ENCODE assay signal across 10 mouse cellular contexts in genomic region chr5:25081545-25081944, GRCm38 (mm10). TPM values are rescaled to one million over a fixed set of nuclear protein-coding genes. Genes with fewer than 3 reads are reported as not detected.
DNase-seq lines count a peak whose midpoint lies in the region; ATAC-seq and TF ChIP-seq lines count a peak whose summit lies in the region.
"Had no signal": no experiment of that assay in that cellular context is flagged by ENCODE, and none has a peak within 500 bp of the region (broad histone marks: within the 10 kb centered on the region; RNA-seq: fewer than 3 reads in every experiment).

No protein-coding gene starts in this region.

- H3K9me3 ChIP-seq in MEL (replicated peaks; ENCODE audit: insufficient read depth, low read length) = no peaks in the 10 kb centered on the region
- H3K9me3 ChIP-seq in forebrain, embryonic 13.5 days (replicated peaks) = no peaks in the 10 kb centered on the region
- H3K9me3 ChIP-seq in neural tube, embryonic 15.5 days (replicated peaks) = no peaks in the 10 kb centered on the region
- H3K9me3 ChIP-seq: embryonic facial prominence, embryonic 13.5 days; neural tube, embryonic 13.5 days had no signal

- TF ChIP-seq RAD21 in MEL (IDR thresholded peaks at IDR 0.05; ENCODE audit: low read depth, low read length) = no peak

- H3K4me3 ChIP-seq in MEL (ENCODE audit: control insufficient read depth in 1 of 2, insufficient read depth in 1 of 2, low read depth in 2 of 2, low read length in 2 of 2) = peak overlapping the region; percentile 37 to 47
- no peak overlapping the region for H3K4me3 ChIP-seq in forebrain, embryonic 13.5 days
- no peak overlapping the region for H3K4me3 ChIP-seq in neural tube, embryonic 15.5 days (replicated peaks)
- H3K4me3 ChIP-seq: embryonic facial prominence, embryonic 13.5 days; neural tube, embryonic 13.5 days had no signal

- ATAC-seq in forebrain, embryonic 13.5 days = no peak
- ATAC-seq in neural tube, embryonic 15.5 days (ENCODE audit: low FRiP score) = no peak

- no peak overlapping the region for H3K4me2 ChIP-seq in forebrain, embryonic 13.5 days
- no peak overlapping the region for H3K4me2 ChIP-seq in neural tube, embryonic 15.5 days
- H3K4me2 ChIP-seq: embryonic facial prominence, embryonic 13.5 days; neural tube, embryonic 13.5 days had no signal

- peak; percentile 24 for DNase-seq in adrenal gland, adult 2 months
- DNase-seq in adrenal gland, adult 18-20 months (ENCODE audit: low spot score in 2 of 2) = no peak
- peak; percentile 98 for DNase-seq in MEL (ENCODE audit: low read depth, low spot score)
- DNase-seq in left cerebral cortex, postnatal 14 days (ENCODE audit: low spot score in 2 of 2) = peak; percentile 70 to 75
- peak; percentile 81 to 84 for DNase-seq in right cerebral cortex, postnatal 36 days (ENCODE audit: low spot score in 2 of 2)
- no peak for DNase-seq in cerebellum, adult 11 months

- no peak for TF ChIP-seq CTCF in MEL (IDR thresholded peaks at IDR 0.05 in 2 of 3, conservative IDR thresholded peaks at IDR 0.05 in 1 of 3; ENCODE audit: control insufficient read depth in 1 of 3, insufficient read depth in 1 of 3, low read depth in 2 of 3, low read length in 3 of 3, poor library complexity in 1 of 3, severe bottlenecking in 1 of 3)

- peaks cover 8 to 24% of the 10 kb centered on the region in 2 experiments for H3K4me1 ChIP-seq in MEL (ENCODE audit: control insufficient read depth in 1 of 2, insufficient read depth in 2 of 2, low read length in 2 of 2)
- H3K4me1 ChIP-seq in forebrain, embryonic 13.5 days = peaks cover 10% of the 10 kb centered on the region; the same call in 1 of the 2 replicates
- peaks cover 23% of the 10 kb centered on the region for H3K4me1 ChIP-seq in neural tube, embryonic 15.5 days

- H3K79me2 ChIP-seq in MEL (ENCODE audit: control insufficient read depth, insufficient read depth, low read length, poor library complexity) = no peaks in the 10 kb centered on the region

- TF ChIP-seq EP300 in MEL (IDR thresholded peaks at IDR 0.05; ENCODE audit: low read depth in 1 of 2, low read length in 2 of 2) = peak; percentile 40 to 66; a peak in 2 of 4 replicates

- 76% methylated on average over 16 of the region's 16 CpGs for WGBS in forebrain, embryonic 13.5 days
- 87% methylated on average over 16 of the region's 16 CpGs for WGBS in neural tube, embryonic 15.5 days

- peaks cover 0 to 17% of the 10 kb centered on the region in 2 experiments; a peak in 2 of 4 replicates for H3K36me3 ChIP-seq in MEL (ENCODE audit: control insufficient read depth in 1 of 2, insufficient read depth in 2 of 2, low read length in 2 of 2)
- H3K36me3 ChIP-seq in forebrain, embryonic 13.5 days (ENCODE audit: poor library complexity, severe bottlenecking) = no peaks in the 10 kb centered on the region
- H3K36me3 ChIP-seq in neural tube, embryonic 15.5 days = no peaks in the 10 kb centered on the region
- H3K36me3 ChIP-seq: embryonic facial prominence, embryonic 13.5 days; neural tube, embryonic 13.5 days had no signal

- intact Hi-C loops in left cerebral cortex, postnatal 14 days (cut with DNase I) = loop anchor here (5.0 kb wide), 1 partner anchor 54 kb away; no protein-coding TSS in a partner anchor

- TF ChIP-seq POLR2A in MEL (IDR thresholded peaks at IDR 0.05; ENCODE audit: control insufficient read depth in 1 of 2, insufficient read depth in 1 of 2, low read depth in 1 of 2, low read length in 2 of 2, poor library complexity in 1 of 2) = peak in 1 of 2 experiments; percentile 84; a peak in 2 of 4 replicates

- H3K9ac ChIP-seq in MEL (ENCODE audit: control insufficient read depth, low read depth, low read length, poor library complexity, severe bottlenecking) = peak overlapping the region; percentile 60
- no peak overlapping the region for H3K9ac ChIP-seq in forebrain, embryonic 13.5 days
- no peak overlapping the region for H3K9ac ChIP-seq in neural tube, embryonic 15.5 days (replicated peaks)
- H3K9ac ChIP-seq: embryonic facial prominence, embryonic 13.5 days; neural tube, embryonic 13.5 days had no signal

- no peaks in the 10 kb centered on the region for H3K27me3 ChIP-seq in MEL (ENCODE audit: control insufficient read depth in 1 of 2, insufficient read depth in 2 of 2, low read length in 2 of 2)
- H3K27me3 ChIP-seq in forebrain, embryonic 13.5 days = no peaks in the 10 kb centered on the region
- no peaks in the 10 kb centered on the region for H3K27me3 ChIP-seq in neural tube, embryonic 15.5 days (replicated peaks)
- H3K27me3 ChIP-seq: embryonic facial prominence, embryonic 13.5 days had no signal

- peak overlapping the region; percentile 78 for H3K27ac ChIP-seq in MEL (ENCODE audit: control insufficient read depth, low read depth, low read length)
- H3K27ac ChIP-seq in forebrain, embryonic 13.5 days = no peak overlapping the region
- no peak overlapping the region for H3K27ac ChIP-seq in neural tube, embryonic 15.5 days (replicated peaks)
- H3K27ac ChIP-seq: embryonic facial prominence, embryonic 13.5 days; neural tube, embryonic 13.5 days had no signal

TF ChIP-seq in MEL, 35 proteins besides CTCF, POLR2A, EP300 and RAD21 (continues in another document):
- peak; percentile 64; the same call in 1 of the 2 replicates for TF ChIP-seq NELFE (IDR thresholded peaks at IDR 0.05; ENCODE audit: low read depth, low read length)
- no peak; the same call in 1 of the 2 replicates for TF ChIP-seq ZMIZ1 (IDR thresholded peaks at IDR 0.05; ENCODE audit: low read depth, low read length)
- peak; percentile 95 for TF ChIP-seq MXI1 (IDR thresholded peaks at IDR 0.05; ENCODE audit: low read depth, low read length)
- TF ChIP-seq ETS1 (IDR thresholded peaks at IDR 0.05; ENCODE audit: low read depth, low read length) = peak; percentile 48
- TF ChIP-seq NRF1 (IDR thresholded peaks at IDR 0.05; ENCODE audit: insufficient read depth, low read depth, low read length, poor library complexity, severe bottlenecking) = peak; percentile 76
- no peak for TF ChIP-seq ZKSCAN1 (IDR thresholded peaks at IDR 0.05; ENCODE audit: low read depth, low read length)
- no peak for TF ChIP-seq ZNF384 (IDR thresholded peaks at IDR 0.05; ENCODE audit: low read depth, low read length)
- no peak for TF ChIP-seq GATA1 (IDR thresholded peaks at IDR 0.05; ENCODE audit: low read depth, low read length)
- no peak for TF ChIP-seq CHD1 (IDR thresholded peaks at IDR 0.05; ENCODE audit: low read depth, low read length)
- TF ChIP-seq POLR2AphosphoS5 (IDR thresholded peaks at IDR 0.05; ENCODE audit: borderline replicate concordance, low read depth, low read length) = no peak
- peak; percentile 68; the same call in 1 of the 2 replicates for TF ChIP-seq USF1 (IDR thresholded peaks at IDR 0.05; ENCODE audit: low read depth, low read length)
- peak; percentile 90 for TF ChIP-seq MYC (IDR thresholded peaks at IDR 0.05; ENCODE audit: low read depth, low read length)
- peak; percentile 51 for TF ChIP-seq ELF1 (IDR thresholded peaks at IDR 0.05; ENCODE audit: low read depth, low read length)
- no peak for TF ChIP-seq ZC3H11A (IDR thresholded peaks at IDR 0.05; ENCODE audit: low read depth, low read length)
- TF ChIP-seq MAZ (IDR thresholded peaks at IDR 0.05; ENCODE audit: low read depth, low read length) = peak; percentile 13; the same call in 1 of the 2 replicates
- no peak for TF ChIP-seq KAT2A (conservative IDR thresholded peaks at IDR 0.05; ENCODE audit: low read depth, low read length)
- TF ChIP-seq HCFC1 (IDR thresholded peaks at IDR 0.05; ENCODE audit: low read depth, low read length) = 0 out of 2 replicates have a peak, but pooled peaks have one; percentile 57
- TF ChIP-seq JUND (IDR thresholded peaks at IDR 0.05; ENCODE audit: low read depth, low read length) = no peak
- no peak for TF ChIP-seq MEF2A (IDR thresholded peaks at IDR 0.05; ENCODE audit: extremely low read depth, insufficient replicate concordance, low read depth, low read length, poor library complexity, severe bottlenecking)
- TF ChIP-seq BHLHE40 (IDR thresholded peaks at IDR 0.05; ENCODE audit: borderline replicate concordance, low read depth, low read length) = peak; percentile 75; the same call in 1 of the 2 replicates
- TF ChIP-seq TBP (IDR thresholded peaks at IDR 0.05; ENCODE audit: low read depth, low read length) = peak; percentile 89
- peak; percentile 87 for TF ChIP-seq MAX (IDR thresholded peaks at IDR 0.05; ENCODE audit: low read length)
- no peak for TF ChIP-seq POLR2AphosphoS2 (IDR thresholded peaks at IDR 0.05; ENCODE audit: low read length)
- TF ChIP-seq RCOR1 (IDR thresholded peaks at IDR 0.05; ENCODE audit: low read depth, low read length) = no peak; the same call in 1 of the 2 replicates
- no peak; the same call in 1 of the 2 replicates for TF ChIP-seq SMC3 (IDR thresholded peaks at IDR 0.05; ENCODE audit: low read depth, low read length)
- TF ChIP-seq SIN3A (IDR thresholded peaks at IDR 0.05; ENCODE audit: low read length) = peak; percentile 67; the same call in 1 of the 2 replicates
- no peak for TF ChIP-seq CHD2 (IDR thresholded peaks at IDR 0.05; ENCODE audit: low read length)
- TF ChIP-seq GABPA (IDR thresholded peaks at IDR 0.05; ENCODE audit: low read depth, low read length) = no peak
- TF ChIP-seq TAL1 (IDR thresholded peaks at IDR 0.05; ENCODE audit: low read length) = no peak
- TF ChIP-seq USF2 (IDR thresholded peaks at IDR 0.05; ENCODE audit: borderline replicate concordance in 1 of 2, insufficient read depth in 1 of 2, low read depth in 1 of 2, low read length in 2 of 2) = no peak
- no peak for TF ChIP-seq MYB (IDR thresholded peaks at IDR 0.05; ENCODE audit: low read depth, low read length)
- TF ChIP-seq UBTF (IDR thresholded peaks at IDR 0.05; ENCODE audit: borderline replicate concordance, insufficient read depth, low read depth, low read length) = no peak
- no peak for TF ChIP-seq E2F4 (IDR thresholded peaks at IDR 0.05; ENCODE audit: borderline replicate concordance, low read depth, low read length)
- TF ChIP-seq TCF12 (IDR thresholded peaks at IDR 0.05; ENCODE audit: low read depth, low read length) = 0 out of 2 replicates have a peak, but pooled peaks have one; percentile 34

RNA-seq across cellular contexts. Expression of gene Prkag2, which starts 18.9 kb away (rescaled TPM):
- 10 to 100 TPM; 36.0 to 48.0 TPM for total RNA-seq in adrenal gland, adult 2 months (2021)
- polyA plus RNA-seq in adrenal gland, adult 2 months (2012; rRNA removed) = 10.0 and 10.6 TPM in 2 replicates
- 10 to 100 TPM; 33.2 to 39.4 TPM for total RNA-seq in adrenal gland, adult 18-20 months (2021)
- total RNA-seq in MEL (2012; rRNA removed) = 7.7 and 8.0 TPM in 2 replicates
- 10 to 100 TPM in 1 of 2 experiments, not detected in 1; 27.9 TPM for polyA plus RNA-seq in MEL (2012; ENCODE audit: insufficient read depth in 1 of 2, insufficient read length in 2 of 2, low read depth in 1 of 2, low replicate concordance in 2 of 2, missing spikeins in 1 of 2)
- 100 to 1,000 TPM in 1 of 2 experiments, 10 to 100 TPM in 1; 99.4 to 104 TPM for total RNA-seq in left cerebral cortex, postnatal 14 days (2021)
- polyA plus RNA-seq in forebrain, embryonic 13.5 days (2015; fragmentation: Nextera tagmentation; extraction: Ambion mirVana) = 63.1 and 66.3 TPM in 2 replicates
- 88.4 and 90.9 TPM in 2 replicates for polyA plus RNA-seq in neural tube, embryonic 15.5 days (2015; fragmentation: Nextera tagmentation; extraction: Ambion mirVana)

Comparison
In these comparisons a context has a peak if more than half of its experiments do, and no peak if none do; other contexts are left out.
1. DNase-seq: peak in adrenal gland, adult 2 months (single experiment), MEL (single experiment), left cerebral cortex, postnatal 14 days (2 of 2) and right cerebral cortex, postnatal 36 days (2 of 2); none in adrenal gland, adult 18-20 months (0 of 2) and cerebellum, adult 11 months (single experiment).
2. H3K4me3 ChIP-seq: peak in MEL (2 of 2); none in forebrain, embryonic 13.5 days (single experiment) and neural tube, embryonic 15.5 days (single experiment).